Mouse (Mus musculus) cortical plate, adult 2 months (tissue): ENCODE results near the gene Fam216a.

ENCODE experiments used
- CTCF ChIP-seq: fragments of 200-500 bp; IDR thresholded peaks from 2 replicates; pipeline ENCODE4 v1.5.1; 2011; ENCODE audit warnings: mild to moderate bottlenecking, control low read depth, low read length; ENCODE audit not compliant: insufficient read depth; ENCODE audit errors: extremely low read depth
- POLR2A ChIP-seq: fragments of 200-500 bp; IDR thresholded peaks from 2 replicates; pipeline ENCODE4 v1.6.1; 2011; ENCODE audit warnings: mild to moderate bottlenecking, low read length, control low read depth; ENCODE audit not compliant: insufficient read depth; ENCODE audit errors: extremely low read depth

- TF ChIP-seq CTCF: no peak
- no peak for TF ChIP-seq POLR2A
Measured at GRCm38 (mm10) chr5:122336554-122337294, 35.4 kb downstream of the Fam216a start.
